ENCODE assay signal across 8 mouse cellular contexts in the genomic region with DNA sequence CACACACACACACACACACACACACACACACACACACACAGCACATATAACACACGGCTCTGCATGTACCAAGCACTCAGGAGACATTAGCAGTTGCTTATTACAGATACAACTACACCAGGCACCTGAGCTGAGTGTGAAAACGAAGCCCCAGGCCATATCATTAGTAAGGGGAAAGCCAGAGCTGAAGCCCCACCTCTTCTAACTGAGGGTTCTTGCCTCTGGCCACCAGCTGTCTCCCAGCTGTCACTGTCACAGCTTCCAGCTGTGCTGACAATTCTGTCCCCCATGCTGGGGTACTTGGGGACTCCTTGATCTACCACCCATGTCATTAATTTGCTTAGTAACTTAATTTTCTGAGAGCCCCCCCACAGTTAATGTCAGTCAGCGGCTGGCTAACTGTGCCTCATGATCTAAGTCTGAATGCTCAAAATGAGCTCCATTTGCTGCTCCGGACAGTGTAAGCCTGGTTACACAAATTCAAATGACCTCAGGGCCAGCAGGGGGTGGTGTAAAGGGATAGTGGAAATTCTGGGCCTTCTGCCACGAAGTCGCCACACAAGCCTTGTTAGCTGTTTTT. TPM values are rescaled to one million over a fixed set of nuclear protein-coding genes. Genes with fewer than 3 reads are reported as not detected.
A peak's percentile ranks its signal among the peaks of the same experiment; 100 is the strongest.
DNase-seq lines count a peak whose midpoint lies in the region; ATAC-seq and TF ChIP-seq lines count a peak whose summit lies in the region.

No protein-coding gene starts in this region.

- peak; percentile 79 for ATAC-seq in forebrain, embryonic 12.5 days (ENCODE audit: low FRiP score)
- ATAC-seq in intestine, embryonic 16.5 days, result peak; percentile 42; the same call in 1 of the 2 replicates
- peak; percentile 87 for ATAC-seq in lung, embryonic 14.5 days (ENCODE audit: insufficient read depth)
- ATAC-seq in erythroblast, adult 5-6 weeks (replicated peaks; ENCODE audit: low FRiP score, poor library complexity, severe bottlenecking), result no peak
- ATAC-seq in monocyte, adult 5-6 weeks (replicated peaks; ENCODE audit: insufficient number of reproducible peaks, low FRiP score, low TSS enrichment, poor library complexity, severe bottlenecking), result no peak

- peaks cover 9% of the 10 kb centered on the region for H3K4me1 ChIP-seq in forebrain, embryonic 12.5 days
- no peaks in the 10 kb centered on the region for H3K4me1 ChIP-seq in intestine, embryonic 16.5 days (ENCODE audit: control insufficient read depth, insufficient read depth, low read length)
- H3K4me1 ChIP-seq in lung, embryonic 14.5 days (ENCODE audit: insufficient read depth), result no peaks in the 10 kb centered on the region

- H3K27ac ChIP-seq in forebrain, embryonic 12.5 days, result peak overlapping the region; percentile 57; the same call in 1 of the 2 replicates
- H3K27ac ChIP-seq in intestine, embryonic 16.5 days (ENCODE audit: low read length), result no peak overlapping the region
- H3K27ac ChIP-seq in lung, embryonic 14.5 days (ENCODE audit: low read depth), result no peak overlapping the region

- DNase-seq in 416B (ENCODE audit: low read depth), result peak; percentile 84
- DNase-seq in adrenal gland, postnatal 25 days, result peak; percentile 35
- DNase-seq in lung, embryonic 14.5 days, result peak; percentile 85
- DNase-seq in ovary, postnatal 36 days (ENCODE audit: low spot score), result peak; percentile 26

- H3K4me3 ChIP-seq in forebrain, embryonic 12.5 days (replicated peaks), result no peak overlapping the region
- no peak overlapping the region for H3K4me3 ChIP-seq in intestine, embryonic 16.5 days (ENCODE audit: low read length)
- H3K4me3 ChIP-seq in lung, embryonic 14.5 days (ENCODE audit: low read depth, low read length), result no peak overlapping the region

- peak; percentile 43; the same call in 1 of the 2 replicates for TF ChIP-seq CTCF in lung, embryonic 14.5 days (IDR thresholded peaks at IDR 0.05; ENCODE audit: low read depth)

- no peaks in the 10 kb centered on the region for H3K36me3 ChIP-seq in forebrain, embryonic 12.5 days (replicated peaks)
- H3K36me3 ChIP-seq in intestine, embryonic 16.5 days (ENCODE audit: control insufficient read depth, insufficient read depth, low read length), result no peaks in the 10 kb centered on the region
- H3K36me3 ChIP-seq in lung, embryonic 14.5 days (ENCODE audit: insufficient read depth), result no peaks in the 10 kb centered on the region

- 16% methylated on average over 6 of the region's 6 CpGs for WGBS in forebrain, embryonic 12.5 days
- 22% methylated on average over 6 of the region's 6 CpGs for WGBS in intestine, embryonic 16.5 days
- WGBS in lung, embryonic 14.5 days, result 15% methylated on average over 6 of the region's 6 CpGs

- H3K4me2 ChIP-seq in forebrain, embryonic 12.5 days, result no peak overlapping the region
- no peak overlapping the region for H3K4me2 ChIP-seq in intestine, embryonic 16.5 days (ENCODE audit: low read depth, low read length)
- no peak overlapping the region for H3K4me2 ChIP-seq in lung, embryonic 14.5 days

- H3K27me3 ChIP-seq in forebrain, embryonic 12.5 days, result peaks cover 5% of the 10 kb centered on the region; the same call in 1 of the 2 replicates
- H3K27me3 ChIP-seq in intestine, embryonic 16.5 days (replicated peaks; ENCODE audit: control insufficient read depth, insufficient read depth, low read length), result no peaks in the 10 kb centered on the region; the same call in 1 of the 2 replicates
- no peaks in the 10 kb centered on the region for H3K27me3 ChIP-seq in lung, embryonic 14.5 days (ENCODE audit: insufficient read depth, low read length)

- no peaks in the 10 kb centered on the region for H3K9me3 ChIP-seq in forebrain, embryonic 12.5 days
- H3K9me3 ChIP-seq in intestine, embryonic 16.5 days (ENCODE audit: control insufficient read depth, low read length), result no peaks in the 10 kb centered on the region
- no peaks in the 10 kb centered on the region for H3K9me3 ChIP-seq in lung, embryonic 14.5 days (ENCODE audit: low read depth, low read length)

- H3K9ac ChIP-seq in forebrain, embryonic 12.5 days, result no peak overlapping the region
- no peak overlapping the region for H3K9ac ChIP-seq in intestine, embryonic 16.5 days (ENCODE audit: low read depth, low read length)
- no peak overlapping the region for H3K9ac ChIP-seq in lung, embryonic 14.5 days

RNA-seq across cellular contexts. Expression of a gene that starts 38.8 kb away (rescaled TPM):
- total RNA-seq in adrenal gland, postnatal 25 days (2021), result 62.2 and 62.4 TPM in 2 replicates
- polyA plus RNA-seq in forebrain, embryonic 12.5 days (2016; fragmentation: Nextera tagmentation; extraction: Ambion mirVana), result 14.7 and 23.4 TPM in 2 replicates
- 14.2 and 15.0 TPM in 2 replicates for polyA plus RNA-seq in intestine, embryonic 16.5 days (2015; fragmentation: Nextera tagmentation; extraction: Ambion mirVana)
- 23.7 and 25.5 TPM in 2 replicates for polyA plus RNA-seq in lung, embryonic 14.5 days (2014; fragmentation: Nextera tagmentation; extraction: Ambion mirVana)
- 56.6 and 89.2 TPM in 2 replicates for total RNA-seq in erythroblast, adult 5-6 weeks (2015; ENCODE audit: low replicate concordance)
- 62.9 and 210 TPM in 2 replicates for total RNA-seq in erythroblast, adult 5-6 weeks (2017; ENCODE audit: low replicate concordance)
- total RNA-seq in monocyte, adult 5-6 weeks (2017), result 124 to 167 TPM (median 145 TPM) in 3 replicates

Comparison
In these comparisons a context has a peak if more than half of its experiments do, and no peak if none do; other contexts are left out.
1. DNase-seq: peak in every context shown above with its lines; median percentile 85 in lung, embryonic 14.5 days; 84 in 416B; 35 in adrenal gland, postnatal 25 days; 26 in ovary, postnatal 36 days.
2. ATAC-seq: peak in forebrain, embryonic 12.5 days (single experiment), intestine, embryonic 16.5 days (single experiment) and lung, embryonic 14.5 days (single experiment); none in erythroblast, adult 5-6 weeks (single experiment) and monocyte, adult 5-6 weeks (single experiment).